Mouse (Mus musculus) kidney, postnatal 10 days (tissue): ENCODE data around the gene Slc35e4.
"Not testable (repeated sequence)": the region's sequence is repeated elsewhere in the genome, so short reads cannot be mapped to it uniquely, and the experiment has no call there.

Experiments
- DNase-seq: peaks from one replicate; pipeline ENCODE4 v3.0.0; 2021; ENCODE audit warnings: mixed read lengths

Gene Slc35e4

GRCm38 (mm10) chr11:3913316-3914108 lies 952 bp downstream of the Slc35e4 start:
- peak; percentile 94 for DNase-seq

GRCm38 (mm10) chr11:3912875-3913271 lies 1.6 kb downstream of the Slc35e4 start:
- DNase-seq, result peak; percentile 39

GRCm38 (mm10) chr11:3912100-3912874 lies 2.2 kb downstream of the Slc35e4 start:
- DNase-seq, result peak; percentile 43

- not testable (repeated sequence) for DNase-seq
These were observed 3.0 kb downstream of the Slc35e4 start for GRCm38 (mm10) chr11:3911440-3911839.

GRCm38 (mm10) chr11:3910513-3911310 lies 3.8 kb downstream of the Slc35e4 start:
- no peak for DNase-seq

GRCm38 (mm10) chr11:3909236-3909635 lies 5.2 kb downstream of the Slc35e4 start:
- DNase-seq, result no peak

GRCm38 (mm10) chr11:3905446-3905845 lies 9.0 kb downstream of the Slc35e4 start:
- no peak for DNase-seq

GRCm38 (mm10) chr11:3904673-3905072 lies 9.8 kb downstream of the Slc35e4 start:
- no peak for DNase-seq

- DNase-seq, result peak; percentile 87
These were observed 11.4 kb downstream of the Slc35e4 start for GRCm38 (mm10) chr11:3903046-3903445.

GRCm38 (mm10) chr11:3902516-3902915 lies 11.9 kb downstream of the Slc35e4 start:
- no peak for DNase-seq

- no peak for DNase-seq
These were observed 14.2 kb downstream of the Slc35e4 start for GRCm38 (mm10) chr11:3900296-3900695.

GRCm38 (mm10) chr11:3895933-3896332 lies 18.5 kb downstream of the Slc35e4 start:
- no peak for DNase-seq

- DNase-seq, result no peak
These were observed 19.0 kb downstream of the Slc35e4 start for GRCm38 (mm10) chr11:3895458-3895857.

- peak; percentile 95 for DNase-seq
These were observed 19.8 kb downstream of the Slc35e4 start, which contains the start of the genes 4921536K21Rik and Dusp18 for GRCm38 (mm10) chr11:3894406-3895281. 4921536K21Rik (minus strand) TSS chr11:3895098. Dusp18 (plus strand) TSS chr11:3895240.

- DNase-seq, result no peak
These were observed 20.5 kb downstream of the Slc35e4 start for GRCm38 (mm10) chr11:3893970-3894369.

- no peak for DNase-seq
These were observed 27.1 kb downstream of the Slc35e4 start for GRCm38 (mm10) chr11:3887331-3887730.

- no peak for DNase-seq
These were observed 30.8 kb downstream of the Slc35e4 start for GRCm38 (mm10) chr11:3883711-3884110.

GRCm38 (mm10) chr11:3879836-3880235 lies 34.6 kb downstream of the Slc35e4 start:
- peak; percentile 84 for DNase-seq

- DNase-seq, result no peak
These were observed 35.8 kb downstream of the Slc35e4 start for GRCm38 (mm10) chr11:3878660-3879059.

- DNase-seq, result no peak
These were observed 38.0 kb downstream of the Slc35e4 start for GRCm38 (mm10) chr11:3876419-3876818.

GRCm38 (mm10) chr11:3864343-3864742 lies 50.1 kb downstream of the Slc35e4 start:
- no peak for DNase-seq
